Mouse (Mus musculus) midbrain, embryonic 16.5 days (tissue): ENCODE measurements around the gene Ssr1. TPM values are rescaled to one million over a fixed set of nuclear protein-coding genes. Genes with fewer than 3 reads are reported as not detected.
A peak's percentile ranks its signal among the peaks of the same experiment; 100 is the strongest.

ENCODE experiments used
- ATAC-seq: fragments of 200-750 bp; cut with Nextera tagmentation; 2 replicates; pipeline ENCODE4 v1.8.0; 2017; ENCODE audit warnings: moderate TSS enrichment
- H3K27ac ChIP-seq: fragments of 300-500 bp; sonication (generic); 2 replicates; pipeline ENCODE4 v1.5.1; 2014; ENCODE audit warnings: mild to moderate bottlenecking, low read length, mixed read lengths
- H3K27me3 ChIP-seq: fragments of 300-500 bp; sonication (generic); 2 replicates; pipeline ENCODE4 v1.6.1; 2014; ENCODE audit warnings: low read depth, low read length, mixed read lengths; ENCODE audit not compliant: control insufficient read depth, insufficient read depth
- H3K36me3 ChIP-seq: fragments of 300-500 bp; sonication (generic); 2 replicates; pipeline ENCODE4 v1.6.1; 2014; ENCODE audit warnings: mild to moderate bottlenecking, low read length, moderate library complexity, mixed read lengths; ENCODE audit not compliant: control insufficient read depth, insufficient read depth
- H3K4me1 ChIP-seq: fragments of 300-500 bp; sonication (generic); 2 replicates; pipeline ENCODE4 v1.6.1; 2014; ENCODE audit warnings: mild to moderate bottlenecking, low read length, mixed read lengths; ENCODE audit not compliant: control insufficient read depth, insufficient read depth
- H3K4me2 ChIP-seq: fragments of 300-500 bp; sonication (generic); 2 replicates; pipeline ENCODE4 v1.6.1; 2014; ENCODE audit warnings: mild to moderate bottlenecking, low read length, mixed read lengths
- H3K4me3 ChIP-seq: fragments of 300-500 bp; sonication (generic); 2 replicates; pipeline ENCODE4 v1.5.1; 2014; ENCODE audit warnings: low read depth, mild to moderate bottlenecking, low read length, moderate library complexity, mixed read lengths
- H3K9ac ChIP-seq: fragments of 300-500 bp; sonication (generic); 2 replicates; pipeline ENCODE4 v1.6.1; 2014; ENCODE audit warnings: low read depth, low read length, mixed read lengths
- H3K9me3 ChIP-seq: fragments of 300-500 bp; sonication (generic); replicated peaks from 2 replicates; pipeline ENCODE4 v1.6.1; 2014; ENCODE audit warnings: mild to moderate bottlenecking, low read length, mixed read lengths; ENCODE audit not compliant: control insufficient read depth, poor library complexity, severe bottlenecking
- WGBS: fragments of 180-500 bp; shearing (Covaris S2); extraction: QIAGEN DNeasy Blood & Tissue Kit; methylation state at CpG from one replicate; pipeline ENCODE4 v1.1.7; 2014; 5-methylcytosine and 5-hydroxymethylcytosine counted together
- polyA plus RNA-seq: library from polyadenylated mRNA; unstranded; fragments of >200 nt; fragmentation: Nextera tagmentation; extraction: Ambion mirVana; gene quantifications from 2 replicates; pipeline ENCODE4 v1.2.1, GENCODE M21; 2015

Gene Ssr1
- polyA plus RNA-seq, 1 experiment from 2014 or later = 71.1 TPM

DNA sequence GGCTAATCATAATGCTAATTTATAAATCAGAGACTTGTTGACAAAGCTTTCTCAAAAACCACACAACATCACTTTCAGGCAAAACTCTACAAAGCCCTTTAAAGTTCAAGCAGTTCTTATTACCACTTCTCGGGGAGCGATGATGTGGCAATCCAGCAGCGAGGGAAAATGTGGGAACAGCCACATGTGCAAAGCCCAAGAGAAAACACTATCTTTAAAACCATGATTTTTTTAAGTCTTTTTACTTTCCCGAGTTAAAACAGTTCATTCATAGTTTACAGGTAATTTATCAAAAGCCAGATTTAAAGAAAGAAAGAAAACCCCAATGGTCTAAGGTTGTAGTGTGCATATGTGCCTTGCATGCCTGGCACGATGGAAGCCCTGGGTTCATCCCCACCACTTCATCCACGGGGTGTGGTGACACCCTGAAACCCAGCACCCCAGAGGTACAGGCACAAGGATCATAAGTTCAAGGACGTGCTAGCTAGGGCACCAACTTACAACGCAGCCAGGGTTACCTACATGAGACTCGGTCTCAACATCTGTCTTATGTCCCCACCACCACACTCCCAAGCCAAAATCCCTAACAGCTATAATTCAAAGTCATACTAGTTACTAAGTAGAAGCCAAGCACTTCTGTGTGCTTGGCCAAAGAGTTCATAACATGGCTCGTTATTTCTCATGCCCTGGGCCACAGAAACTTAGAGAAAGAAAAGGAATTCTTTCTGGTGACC is 1.2 kb downstream of the Ssr1 start:
- 13% methylated on average over 10 of the region's 10 CpGs for WGBS
- H3K27ac ChIP-seq = no peak overlapping the region

DNA sequence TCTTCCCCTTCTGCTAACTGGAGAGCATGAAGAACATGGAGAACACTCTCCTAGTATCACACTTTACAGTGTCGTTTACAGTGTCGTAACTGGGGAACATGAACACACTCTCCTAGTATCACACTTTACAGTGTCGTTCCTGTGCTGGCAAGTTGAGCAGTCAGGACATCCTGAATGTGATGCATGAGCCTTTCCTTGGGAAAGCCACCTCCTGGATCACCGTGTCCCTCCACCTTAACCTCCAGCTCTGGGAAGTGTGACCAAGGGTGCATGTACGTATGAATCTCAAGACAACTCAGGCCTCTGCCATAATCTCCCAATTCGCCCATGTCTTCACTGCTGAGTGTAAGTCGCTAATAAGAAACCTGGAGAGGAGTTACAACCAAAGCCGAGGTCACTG is 4.3 kb downstream of the Ssr1 start:
- no peak overlapping the region for H3K27ac ChIP-seq
- H3K9ac ChIP-seq = no peak overlapping the region
- ATAC-seq = no peak
- H3K27me3 ChIP-seq = no peaks in the 10 kb centered on the region
- H3K4me2 ChIP-seq = no peak overlapping the region
- no peak overlapping the region for H3K4me3 ChIP-seq
- WGBS = 93% methylated on average over 8 of the region's 8 CpGs
- H3K4me1 ChIP-seq = peaks cover 13% of the 10 kb centered on the region
- H3K36me3 ChIP-seq = peaks cover 34% of the 10 kb centered on the region
- H3K9me3 ChIP-seq = no peaks in the 10 kb centered on the region

More for the DNA sequence above, 1.2 kb downstream of the Ssr1 start:
- H3K4me1 ChIP-seq = peaks cover 13% of the 10 kb centered on the region
- no peak for ATAC-seq
- no peaks in the 10 kb centered on the region for H3K27me3 ChIP-seq
- H3K4me2 ChIP-seq = peak overlapping the region; percentile 78
- peak overlapping the region; percentile 89 for H3K9ac ChIP-seq
- H3K9me3 ChIP-seq = no peaks in the 10 kb centered on the region
- peaks cover 10% of the 10 kb centered on the region for H3K36me3 ChIP-seq
- peak overlapping the region; percentile 72 for H3K4me3 ChIP-seq

DNA sequence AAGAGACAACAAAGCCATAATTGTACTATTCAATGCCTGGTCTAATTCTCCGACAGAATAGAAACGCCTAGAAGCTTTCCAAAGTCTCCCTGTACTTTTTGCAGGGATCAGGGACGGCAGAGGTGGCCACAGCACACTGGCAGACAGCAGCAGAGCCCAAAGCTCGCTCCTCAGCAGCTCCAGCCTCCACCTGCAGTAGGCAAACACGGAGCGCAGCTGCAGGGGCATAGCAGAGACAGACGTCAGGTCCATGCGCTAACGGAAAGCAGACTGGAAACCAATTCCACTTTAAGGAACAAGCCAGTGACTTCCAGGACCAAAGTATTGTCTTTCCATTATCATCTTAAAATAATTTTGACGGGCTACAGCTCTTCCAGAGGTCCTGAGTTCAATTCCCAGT is 7.9 kb downstream of the Ssr1 start:
- no peak for ATAC-seq
- H3K4me1 ChIP-seq = no peaks in the 10 kb centered on the region
- no peak overlapping the region for H3K9ac ChIP-seq
- H3K36me3 ChIP-seq = peaks cover 59% of the 10 kb centered on the region
- no peaks in the 10 kb centered on the region for H3K27me3 ChIP-seq
- no peaks in the 10 kb centered on the region for H3K9me3 ChIP-seq
- H3K4me3 ChIP-seq = no peak overlapping the region
- no peak overlapping the region for H3K4me2 ChIP-seq
- H3K27ac ChIP-seq = no peak overlapping the region
- WGBS = 84% methylated on average over 10 of the region's 10 CpGs

DNA sequence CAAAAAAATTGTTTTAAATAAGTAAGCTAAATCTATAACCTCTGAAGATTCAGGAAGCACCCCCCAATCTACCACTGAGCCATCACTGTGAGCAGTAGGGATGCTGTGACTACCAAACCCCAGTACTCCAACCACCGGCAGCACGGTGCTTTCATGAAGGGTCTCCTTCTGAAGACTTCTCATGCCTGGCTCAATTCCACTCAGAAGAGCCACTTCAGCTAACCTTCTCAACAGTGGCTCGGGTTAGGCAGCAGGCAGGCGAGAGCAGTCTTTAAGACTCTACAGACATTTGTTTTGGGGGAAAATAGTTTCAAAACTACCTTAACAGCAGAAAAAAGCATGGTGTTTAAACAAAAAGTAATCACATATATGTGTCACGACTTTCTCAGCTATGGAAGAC is 13.0 kb downstream of the Ssr1 start:
- H3K36me3 ChIP-seq = peaks cover 55% of the 10 kb centered on the region
- no peak overlapping the region for H3K4me2 ChIP-seq
- WGBS = 86% methylated on average over 5 of the region's 5 CpGs
- no peaks in the 10 kb centered on the region for H3K4me1 ChIP-seq
- H3K9me3 ChIP-seq = no peaks in the 10 kb centered on the region
- no peak for ATAC-seq
- no peak overlapping the region for H3K9ac ChIP-seq
- no peak overlapping the region for H3K27ac ChIP-seq
- no peaks in the 10 kb centered on the region for H3K27me3 ChIP-seq
- no peak overlapping the region for H3K4me3 ChIP-seq

DNA sequence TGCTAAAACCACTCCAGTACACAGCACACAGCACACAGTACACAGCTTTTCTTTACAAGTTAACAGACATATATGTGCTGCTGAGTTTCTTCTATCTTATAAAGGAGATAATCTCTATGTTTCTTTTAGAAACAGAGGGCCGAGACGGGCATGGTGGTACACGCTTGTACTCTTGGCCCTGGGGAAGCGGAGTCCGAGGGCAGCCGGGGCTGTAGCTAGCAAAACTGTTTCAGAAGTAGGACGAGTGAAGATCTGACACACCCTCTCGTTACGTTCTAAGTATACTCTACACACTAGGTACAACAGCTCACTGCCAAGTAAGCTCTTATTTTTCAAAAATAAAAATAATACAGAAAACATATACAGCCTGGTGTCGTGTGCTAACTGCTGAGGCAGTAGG is 13.7 kb downstream of the Ssr1 start:
- H3K27ac ChIP-seq = no peak overlapping the region
- no peaks in the 10 kb centered on the region for H3K27me3 ChIP-seq
- no peak for ATAC-seq
- no peak overlapping the region for H3K4me2 ChIP-seq
- H3K4me1 ChIP-seq = no peaks in the 10 kb centered on the region
- no peak overlapping the region for H3K9ac ChIP-seq
- peaks cover 50% of the 10 kb centered on the region for H3K36me3 ChIP-seq
- no peak overlapping the region for H3K4me3 ChIP-seq
- H3K9me3 ChIP-seq = no peaks in the 10 kb centered on the region
- WGBS = 95% methylated on average over 10 of the region's 10 CpGs

DNA sequence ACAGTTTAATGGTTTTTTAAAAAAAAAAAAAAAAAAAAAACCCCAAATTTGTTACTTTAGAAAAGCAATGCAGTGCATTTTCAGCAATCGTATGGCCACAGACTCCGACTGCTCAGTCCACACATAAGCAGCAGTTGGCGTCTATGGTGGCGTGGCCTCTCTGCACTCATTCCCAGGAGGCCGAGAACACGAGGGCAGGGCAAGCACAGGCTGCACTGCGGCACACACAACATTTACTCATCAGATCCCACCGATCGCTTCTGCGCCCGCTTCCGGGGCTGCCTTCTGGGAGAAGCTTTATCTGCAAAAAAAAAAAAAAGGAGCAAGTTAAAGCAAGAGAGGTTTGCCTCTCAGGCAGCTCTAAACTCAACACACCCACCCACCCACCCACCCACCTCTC is 14.5 kb downstream of the Ssr1 start:
- no peaks in the 10 kb centered on the region for H3K27me3 ChIP-seq
- WGBS = 88% methylated on average over 12 of the region's 12 CpGs
- no peak overlapping the region for H3K27ac ChIP-seq
- no peak overlapping the region for H3K9ac ChIP-seq
- H3K4me2 ChIP-seq = no peak overlapping the region
- ATAC-seq = no peak
- no peaks in the 10 kb centered on the region for H3K4me1 ChIP-seq
- H3K4me3 ChIP-seq = no peak overlapping the region
- H3K9me3 ChIP-seq = no peaks in the 10 kb centered on the region
- H3K36me3 ChIP-seq = peaks cover 45% of the 10 kb centered on the region

DNA sequence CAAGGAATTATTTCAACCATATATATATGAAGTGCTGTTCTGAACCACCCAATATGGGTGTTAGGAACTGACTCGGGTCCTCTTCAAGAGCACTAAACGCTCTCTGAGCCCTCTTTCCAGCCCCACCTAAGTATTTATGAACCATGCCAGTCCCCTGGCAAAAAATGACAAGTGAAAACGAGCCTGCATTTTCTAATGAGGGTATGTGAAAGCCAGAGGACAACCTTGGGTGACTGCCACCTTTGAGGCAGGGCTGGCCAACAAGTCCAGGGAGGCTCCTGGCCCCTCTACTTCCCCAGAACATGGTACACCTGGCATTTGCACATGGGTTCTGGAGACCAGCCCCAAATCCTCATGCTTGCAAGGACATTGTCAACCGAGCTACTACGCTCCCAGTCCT is 19.3 kb downstream of the Ssr1 start:
- Histone ChIP-seq H3K27ac (no peak overlapping the region), H3K9ac (no peak overlapping the region), H3K4me3 (no peak overlapping the region), H3K9me3 (no peaks in the 10 kb centered on the region), H3K36me3 (peaks cover 15% of the 10 kb centered on the region), H3K4me1 (no peaks in the 10 kb centered on the region), H3K4me2 (no peak overlapping the region), H3K27me3 (no peaks in the 10 kb centered on the region)
- 91% methylated on average over 5 of the region's 5 CpGs for WGBS
- no peak for ATAC-seq

DNA sequence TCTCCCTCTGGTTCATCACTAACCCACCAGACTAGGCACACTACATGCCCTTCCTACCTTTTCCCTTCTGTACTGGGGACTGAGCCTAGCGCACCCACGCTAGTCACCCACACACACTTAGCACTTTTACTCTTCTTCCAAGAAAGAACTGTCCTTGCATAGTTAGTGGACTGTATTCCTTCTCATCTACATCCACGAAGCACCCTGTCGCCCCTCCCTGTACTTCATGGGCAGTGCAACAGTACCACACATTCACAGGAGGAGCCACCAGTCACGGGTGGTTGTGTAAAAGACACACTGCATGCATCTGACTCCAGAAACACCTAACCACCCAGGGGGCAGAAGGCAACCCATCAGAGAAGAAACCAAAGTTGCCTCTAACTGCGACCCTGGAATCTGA is 20.0 kb downstream of the Ssr1 start:
- H3K9ac ChIP-seq = no peak overlapping the region
- no peaks in the 10 kb centered on the region for H3K9me3 ChIP-seq
- no peak overlapping the region for H3K4me3 ChIP-seq
- peaks cover 11% of the 10 kb centered on the region for H3K36me3 ChIP-seq
- H3K27me3 ChIP-seq = no peaks in the 10 kb centered on the region
- 91% methylated on average over 6 of the region's 6 CpGs for WGBS
- 0 out of 2 replicates have a peak, but pooled peaks cover 4% of the 10 kb centered on the region for H3K4me1 ChIP-seq
- ATAC-seq = no peak
- no peak overlapping the region for H3K27ac ChIP-seq
- no peak overlapping the region for H3K4me2 ChIP-seq

DNA sequence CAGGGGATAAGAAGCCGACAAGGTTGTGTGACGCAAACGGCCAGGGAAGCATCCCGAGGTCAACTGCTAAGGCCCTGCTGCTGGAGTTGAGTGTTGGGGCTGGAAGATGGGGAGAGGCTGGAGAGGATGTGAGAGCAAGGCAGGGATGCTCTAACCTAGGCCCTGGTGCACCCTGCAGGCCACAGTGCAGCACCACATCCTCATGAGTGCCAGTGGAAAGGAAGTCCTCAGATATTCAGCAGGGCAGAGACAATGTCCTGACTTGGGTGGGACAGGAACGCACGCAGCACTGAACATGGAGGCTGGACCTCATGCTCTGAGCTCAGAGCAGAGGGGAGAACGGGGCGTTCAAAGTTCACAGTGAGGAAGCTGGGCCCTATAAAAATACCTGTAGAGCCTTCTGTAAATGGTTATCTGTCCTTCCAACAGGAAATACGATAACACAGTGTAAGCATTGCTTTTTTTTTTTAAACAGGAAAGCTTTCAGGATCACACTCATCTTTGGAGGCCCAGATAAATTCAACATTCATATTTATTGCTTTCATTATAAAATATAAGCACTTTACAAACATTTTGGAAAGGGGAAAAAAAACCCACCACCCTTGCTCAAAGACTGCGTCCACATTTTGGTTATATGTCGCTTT is 23.0 kb downstream of the Ssr1 start:
- Histone ChIP-seq H3K36me3 (no peaks in the 10 kb centered on the region), H3K27me3 (no peaks in the 10 kb centered on the region), H3K9ac (no peak overlapping the region), H3K9me3 (no peaks in the 10 kb centered on the region), H3K4me2 (no peak overlapping the region), H3K27ac (no peak overlapping the region), H3K4me1 (0 out of 2 replicates have a peak, but pooled peaks cover 4% of the 10 kb centered on the region), H3K4me3 (no peak overlapping the region)
- 89% methylated on average over 11 of the region's 11 CpGs for WGBS
- ATAC-seq = no peak
